25 mouse cellular contexts compared by ENCODE assay signal in genomic region chr8:47875865-47876264, GRCm38 (mm10). TPM values are rescaled to one million over a fixed set of nuclear protein-coding genes. Genes with fewer than 3 reads are reported as not detected.
DNase-seq lines count a peak whose midpoint lies in the region; ATAC-seq lines count a peak whose summit lies in the region.
"Had no signal": no experiment of that assay in that cellular context is flagged by ENCODE, and none has a peak within 500 bp of the region (broad histone marks: within the 10 kb centered on the region; RNA-seq: fewer than 3 reads in every experiment).

No protein-coding gene starts in this region.

- H3K27ac ChIP-seq in limb, embryonic 11.5 days (replicated peaks; ENCODE audit: low read depth, low read length), result no peak overlapping the region
- H3K27ac ChIP-seq in limb, embryonic 10.5 days, result no peak overlapping the region
- H3K27ac ChIP-seq in intestine, embryonic 16.5 days (ENCODE audit: low read length), result no peak overlapping the region
- H3K27ac ChIP-seq in hindbrain, embryonic 14.5 days, result no peak overlapping the region
- H3K27ac ChIP-seq: embryonic facial prominence, embryonic 15.5 days; forebrain, embryonic 15.5 days; heart, embryonic 13.5 days; hindbrain, embryonic 12.5 days had no signal

- no peaks in the 10 kb centered on the region for H3K9me3 ChIP-seq in limb, embryonic 11.5 days (ENCODE audit: control insufficient read depth, low read length)
- H3K9me3 ChIP-seq in limb, embryonic 10.5 days (replicated peaks), result no peaks in the 10 kb centered on the region
- H3K9me3 ChIP-seq in intestine, embryonic 16.5 days (ENCODE audit: control insufficient read depth, low read length), result no peaks in the 10 kb centered on the region
- H3K9me3 ChIP-seq in hindbrain, embryonic 14.5 days (ENCODE audit: control insufficient read depth, low read length), result no peaks in the 10 kb centered on the region
- H3K9me3 ChIP-seq: embryonic facial prominence, embryonic 15.5 days; forebrain, embryonic 15.5 days; heart, embryonic 13.5 days; hindbrain, embryonic 12.5 days had no signal

- no peak overlapping the region for H3K4me3 ChIP-seq in limb, embryonic 11.5 days (ENCODE audit: low read depth, low read length)
- no peak overlapping the region for H3K4me3 ChIP-seq in limb, embryonic 10.5 days
- H3K4me3 ChIP-seq in intestine, embryonic 16.5 days (ENCODE audit: low read length), result no peak overlapping the region
- no peak overlapping the region for H3K4me3 ChIP-seq in hindbrain, embryonic 14.5 days (replicated peaks; ENCODE audit: low read length)
- H3K4me3 ChIP-seq: embryonic facial prominence, embryonic 15.5 days; forebrain, embryonic 15.5 days; heart, embryonic 13.5 days; hindbrain, embryonic 12.5 days had no signal

- no peaks in the 10 kb centered on the region for H3K36me3 ChIP-seq in limb, embryonic 11.5 days (ENCODE audit: control insufficient read depth, insufficient read depth, low read length)
- peaks cover 52% of the 10 kb centered on the region for H3K36me3 ChIP-seq in limb, embryonic 10.5 days
- no peaks in the 10 kb centered on the region for H3K36me3 ChIP-seq in intestine, embryonic 16.5 days (ENCODE audit: control insufficient read depth, insufficient read depth, low read length)
- no peaks in the 10 kb centered on the region for H3K36me3 ChIP-seq in hindbrain, embryonic 14.5 days (replicated peaks; ENCODE audit: control insufficient read depth, insufficient read depth)
- H3K36me3 ChIP-seq: forebrain, embryonic 15.5 days had no signal

- H3K4me2 ChIP-seq in limb, embryonic 11.5 days (ENCODE audit: low read depth, severe bottlenecking), result peak overlapping the region; percentile 2; the same call in 1 of the 2 replicates
- H3K4me2 ChIP-seq in intestine, embryonic 16.5 days (ENCODE audit: low read depth, low read length), result no peak overlapping the region
- H3K4me2 ChIP-seq in hindbrain, embryonic 14.5 days (replicated peaks), result no peak overlapping the region
- H3K4me2 ChIP-seq: embryonic facial prominence, embryonic 15.5 days; forebrain, embryonic 15.5 days; heart, embryonic 13.5 days; hindbrain, embryonic 12.5 days had no signal

- 94% methylated on average over 12 of the region's 12 CpGs for WGBS in limb, embryonic 11.5 days
- 95% methylated on average over 12 of the region's 12 CpGs for WGBS in limb, embryonic 10.5 days
- WGBS in intestine, embryonic 16.5 days, result 82% methylated on average over 12 of the region's 12 CpGs
- 95% methylated on average over 12 of the region's 12 CpGs for WGBS in hindbrain, embryonic 14.5 days

- no peaks in the 10 kb centered on the region for H3K4me1 ChIP-seq in limb, embryonic 11.5 days (ENCODE audit: control insufficient read depth, insufficient read depth, low read length)
- no peaks in the 10 kb centered on the region for H3K4me1 ChIP-seq in limb, embryonic 10.5 days
- peaks cover 5% of the 10 kb centered on the region; the same call in 1 of the 2 replicates for H3K4me1 ChIP-seq in intestine, embryonic 16.5 days (ENCODE audit: control insufficient read depth, insufficient read depth, low read length)
- H3K4me1 ChIP-seq in hindbrain, embryonic 14.5 days (replicated peaks; ENCODE audit: control insufficient read depth, insufficient read depth, low read length), result no peaks in the 10 kb centered on the region
- H3K4me1 ChIP-seq: forebrain, embryonic 15.5 days; hindbrain, embryonic 12.5 days had no signal

- intact Hi-C loops in left cerebral cortex, postnatal 4 days (cut with DNase I), result no loop called here

- DNase-seq in limb, embryonic 11.5 days (ENCODE audit: low spot score), result no peak
- DNase-seq in limb, embryonic 10.5 days (ENCODE audit: low spot score), result no peak
- DNase-seq in kidney, adult 9 months, result peak; percentile 77
- DNase-seq in kidney, postnatal 36 days, result peak; percentile 55 to 60
- no peak for DNase-seq in left cerebral cortex, adult 11 months (ENCODE audit: low spot score)
- DNase-seq in left cerebral cortex, postnatal 4 days, result no peak
- no peak for DNase-seq in hindbrain, embryonic 14.5 days (ENCODE audit: low spot score)
- DNase-seq: adrenal gland, postnatal 14 days; cerebellum, adult 11-12 months; cerebellum, postnatal 10 days; embryo, embryonic 11 days; gastrocnemius, postnatal 36 days; heart, adult 11 months; heart, postnatal 36 days had no signal

- no peak overlapping the region for H3K9ac ChIP-seq in limb, embryonic 11.5 days (ENCODE audit: low read length)
- no peak overlapping the region for H3K9ac ChIP-seq in intestine, embryonic 16.5 days (ENCODE audit: low read depth, low read length)
- H3K9ac ChIP-seq in hindbrain, embryonic 14.5 days, result no peak overlapping the region
- H3K9ac ChIP-seq: embryonic facial prominence, embryonic 15.5 days; forebrain, embryonic 15.5 days; heart, embryonic 13.5 days; hindbrain, embryonic 12.5 days had no signal

- H3K27me3 ChIP-seq in limb, embryonic 11.5 days (ENCODE audit: control insufficient read depth, insufficient read depth, low read length), result no peaks in the 10 kb centered on the region
- H3K27me3 ChIP-seq in limb, embryonic 10.5 days (ENCODE audit: low read depth, poor library complexity, severe bottlenecking), result no peaks in the 10 kb centered on the region
- no peaks in the 10 kb centered on the region for H3K27me3 ChIP-seq in intestine, embryonic 16.5 days (replicated peaks; ENCODE audit: control insufficient read depth, insufficient read depth, low read length)
- no peaks in the 10 kb centered on the region for H3K27me3 ChIP-seq in hindbrain, embryonic 14.5 days (ENCODE audit: control insufficient read depth, insufficient read depth, low read length)
- H3K27me3 ChIP-seq: embryonic facial prominence, embryonic 15.5 days; forebrain, embryonic 15.5 days; heart, embryonic 13.5 days; hindbrain, embryonic 12.5 days had no signal

- no peak for ATAC-seq in limb, embryonic 11.5 days (ENCODE audit: insufficient number of reproducible peaks, low FRiP score, low TSS enrichment, low read depth)
- ATAC-seq in intestine, embryonic 16.5 days, result peak; percentile 26
- ATAC-seq in hindbrain, embryonic 14.5 days (ENCODE audit: low FRiP score), result no peak
- ATAC-seq: forebrain, embryonic 15.5 days had no signal

RNA-seq across cellular contexts. Expression of gene Cldn22, which starts 51.6 kb away (rescaled TPM):
- not detected in 2 replicates for polyA plus RNA-seq in limb, embryonic 11.5 days (2014; fragmentation: Nextera tagmentation; extraction: Ambion mirVana)
- polyA plus RNA-seq in limb, embryonic 10.5 days (2016; fragmentation: Nextera tagmentation; extraction: Ambion mirVana), result not detected in 2 replicates
- polyA plus RNA-seq in intestine, embryonic 16.5 days (2015; fragmentation: Nextera tagmentation; extraction: Ambion mirVana), result not detected in 2 replicates
- total RNA-seq in left cerebral cortex, postnatal 4 days (2021), result not detected
- not detected in 2 replicates for polyA plus RNA-seq in hindbrain, embryonic 14.5 days (2014; fragmentation: Nextera tagmentation; extraction: Ambion mirVana)
- total RNA-seq: heart, postnatal 36 days had no signal
- polyA plus RNA-seq: embryonic facial prominence, embryonic 11.5 days; embryonic facial prominence, embryonic 15.5 days; forebrain, embryonic 11.5 days; forebrain, embryonic 15.5 days; heart, embryonic 13.5 days; heart, postnatal 0 days; hindbrain, embryonic 12.5 days had no signal

RNA-seq across cellular contexts. Expression of gene Cldn24, which starts 53.9 kb away (rescaled TPM):
- not detected in 2 replicates for polyA plus RNA-seq in limb, embryonic 11.5 days (2014; fragmentation: Nextera tagmentation; extraction: Ambion mirVana)
- polyA plus RNA-seq in limb, embryonic 10.5 days (2016; fragmentation: Nextera tagmentation; extraction: Ambion mirVana), result not detected in 2 replicates
- not detected in 2 replicates for polyA plus RNA-seq in intestine, embryonic 16.5 days (2015; fragmentation: Nextera tagmentation; extraction: Ambion mirVana)
- total RNA-seq in left cerebral cortex, postnatal 4 days (2021), result not detected
- not detected in 2 replicates for polyA plus RNA-seq in hindbrain, embryonic 14.5 days (2014; fragmentation: Nextera tagmentation; extraction: Ambion mirVana)
- total RNA-seq: adrenal gland, adult 18-20 months; adrenal gland, postnatal 14 days; ES-E14; gastrocnemius, adult 8-10 months; gastrocnemius, postnatal 36 days; heart, postnatal 36 days had no signal
- polyA plus RNA-seq: embryonic facial prominence, embryonic 11.5 days; embryonic facial prominence, embryonic 15.5 days; forebrain, embryonic 11.5 days; forebrain, embryonic 15.5 days; heart, embryonic 13.5 days; heart, postnatal 0 days had no signal

Comparison
In these comparisons a context has a peak if more than half of its experiments do, and no peak if none do; other contexts are left out.
1. DNase-seq: peak in kidney, adult 9 months (single experiment) and kidney, postnatal 36 days (2 of 2); none in limb, embryonic 11.5 days (single experiment), limb, embryonic 10.5 days (single experiment), left cerebral cortex, adult 11 months (single experiment), left cerebral cortex, postnatal 4 days (single experiment) and hindbrain, embryonic 14.5 days (single experiment).